Mouse (Mus musculus) ovary, postnatal 36 days (tissue): ENCODE data around the gene Foxi3.

Experiments used
- DNase-seq: peaks from one replicate; pipeline ENCODE4 v3.0.0; 2022; ENCODE audit warnings: low spot score, mixed read lengths

Gene Foxi3

DNA sequence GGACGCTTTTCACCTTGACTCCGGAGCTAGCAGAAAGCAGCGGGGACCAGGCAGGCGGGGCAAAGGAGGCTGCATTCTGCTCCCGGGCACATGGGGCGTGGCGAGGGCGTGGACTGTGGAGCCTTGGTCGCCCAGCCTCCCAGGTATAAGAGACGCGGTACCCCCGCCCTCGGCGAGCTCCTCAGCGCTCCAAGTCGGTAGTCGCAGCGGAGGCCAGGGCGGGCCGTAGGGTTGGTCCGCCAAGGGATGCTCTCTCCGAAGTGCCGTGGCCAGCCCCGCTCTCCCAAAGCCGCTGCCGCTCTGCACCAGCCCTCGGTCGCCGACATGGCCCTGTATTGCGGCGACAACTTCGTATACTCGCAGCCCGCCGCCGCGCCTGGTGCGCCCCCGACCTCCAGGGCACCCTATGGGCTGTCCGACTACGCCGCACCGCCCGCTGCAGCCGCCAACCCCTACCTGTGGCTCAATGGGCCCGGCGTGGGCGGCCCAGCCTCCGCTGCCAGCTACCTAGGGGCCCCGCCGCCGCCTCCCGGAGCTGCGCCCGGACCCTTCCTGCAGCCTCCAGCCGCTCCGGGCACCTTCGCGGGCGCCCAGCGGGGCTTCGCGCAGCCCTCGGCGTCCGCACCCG lies at the start of gene Foxi3:
TSS of gene Foxi3 (plus strand) at position 247 of the 628 bp plus-strand sequence.
- peak; percentile 18 for DNase-seq

- DNase-seq, result no peak
Measured at GRCm38 (mm10) chr6:70909572-70909971, 46.8 kb upstream of the Foxi3 start.

GRCm38 (mm10) chr6:70910285-70910684 lies 46.0 kb upstream of the Foxi3 start:
- DNase-seq, result no peak

GRCm38 (mm10) chr6:70911668-70912395 lies 44.5 kb upstream of the Foxi3 start:
- no peak for DNase-seq

GRCm38 (mm10) chr6:70912396-70912765 lies 44.0 kb upstream of the Foxi3 start:
- DNase-seq, result no peak

GRCm38 (mm10) chr6:70918827-70919226 lies 37.5 kb upstream of the Foxi3 start, which contains the start of gene Tex37:
Gene Tex37 (minus strand): TSS chr6:70918927.
- no peak for DNase-seq

GRCm38 (mm10) chr6:70921274-70922074 lies 34.9 kb upstream of the Foxi3 start:
- DNase-seq, result peak; percentile 39

DNA sequence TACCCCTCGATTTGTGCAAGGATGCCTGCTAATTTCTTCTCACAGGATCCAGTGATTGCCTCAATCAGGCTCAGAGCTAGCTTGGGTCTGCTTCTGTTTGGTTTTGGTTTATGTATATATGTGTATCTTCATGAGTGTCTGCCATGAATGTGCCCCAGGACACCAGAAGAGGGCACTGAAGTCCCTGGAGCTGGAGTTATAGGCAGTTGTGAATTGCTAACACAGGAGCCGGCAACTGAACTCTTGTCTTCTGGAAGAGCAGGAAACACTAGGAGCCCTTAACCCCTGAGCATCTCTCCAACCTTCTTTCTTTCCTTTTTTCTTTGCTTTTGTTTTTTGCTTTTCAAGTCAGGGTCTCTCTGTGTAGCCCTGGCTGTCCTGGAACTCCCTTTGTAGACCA lies 24.5 kb upstream of the Foxi3 start:
- DNase-seq, result no peak

DNA sequence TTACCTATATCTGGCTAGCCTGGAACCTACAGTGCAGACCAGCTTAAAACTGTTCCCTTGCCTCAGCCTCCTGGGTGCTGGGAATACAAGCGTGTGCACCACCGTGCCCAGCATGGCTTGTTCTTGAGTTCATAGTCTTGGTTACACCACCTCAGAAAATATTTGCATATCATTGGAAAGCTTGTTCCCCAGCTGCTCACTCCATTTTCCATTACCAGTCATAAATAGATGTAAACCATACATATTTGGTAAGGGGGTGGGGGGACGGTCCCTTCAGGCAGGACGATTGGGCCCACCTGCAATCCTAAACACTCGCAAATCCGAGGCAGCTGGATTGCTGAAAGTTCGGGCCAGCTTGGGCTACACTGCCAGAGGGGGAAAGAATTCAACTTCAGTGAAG lies 3.1 kb upstream of the Foxi3 start:
- DNase-seq, result no peak

GRCm38 (mm10) chr6:70954040-70954439 lies 2.3 kb upstream of the Foxi3 start:
- DNase-seq, result no peak

GRCm38 (mm10) chr6:70955291-70955800 lies 985 bp upstream of the Foxi3 start:
- no peak for DNase-seq

- DNase-seq, result no peak
Measured at GRCm38 (mm10) chr6:70955841-70956240, 490 bp upstream of the Foxi3 start.

DNA sequence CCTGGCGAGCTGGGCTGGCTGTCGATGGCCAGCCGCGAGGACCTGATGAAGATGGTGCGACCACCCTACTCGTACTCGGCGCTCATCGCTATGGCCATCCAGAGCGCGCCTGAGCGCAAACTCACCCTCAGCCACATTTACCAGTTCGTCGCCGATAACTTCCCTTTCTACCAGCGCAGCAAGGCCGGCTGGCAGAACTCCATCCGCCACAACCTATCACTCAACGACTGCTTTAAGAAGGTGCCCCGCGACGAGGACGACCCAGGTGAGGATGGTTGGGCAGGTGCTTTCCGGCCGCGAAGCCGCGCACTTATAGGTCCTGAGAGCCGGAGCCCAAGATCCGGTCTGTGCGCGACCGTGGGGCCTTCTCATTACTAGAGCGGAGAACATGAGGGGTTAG lies 605 bp downstream of the Foxi3 start:
- DNase-seq, result no peak

- no peak for DNase-seq
Measured at GRCm38 (mm10) chr6:70957341-70957940, 1.1 kb downstream of the Foxi3 start.

DNA sequence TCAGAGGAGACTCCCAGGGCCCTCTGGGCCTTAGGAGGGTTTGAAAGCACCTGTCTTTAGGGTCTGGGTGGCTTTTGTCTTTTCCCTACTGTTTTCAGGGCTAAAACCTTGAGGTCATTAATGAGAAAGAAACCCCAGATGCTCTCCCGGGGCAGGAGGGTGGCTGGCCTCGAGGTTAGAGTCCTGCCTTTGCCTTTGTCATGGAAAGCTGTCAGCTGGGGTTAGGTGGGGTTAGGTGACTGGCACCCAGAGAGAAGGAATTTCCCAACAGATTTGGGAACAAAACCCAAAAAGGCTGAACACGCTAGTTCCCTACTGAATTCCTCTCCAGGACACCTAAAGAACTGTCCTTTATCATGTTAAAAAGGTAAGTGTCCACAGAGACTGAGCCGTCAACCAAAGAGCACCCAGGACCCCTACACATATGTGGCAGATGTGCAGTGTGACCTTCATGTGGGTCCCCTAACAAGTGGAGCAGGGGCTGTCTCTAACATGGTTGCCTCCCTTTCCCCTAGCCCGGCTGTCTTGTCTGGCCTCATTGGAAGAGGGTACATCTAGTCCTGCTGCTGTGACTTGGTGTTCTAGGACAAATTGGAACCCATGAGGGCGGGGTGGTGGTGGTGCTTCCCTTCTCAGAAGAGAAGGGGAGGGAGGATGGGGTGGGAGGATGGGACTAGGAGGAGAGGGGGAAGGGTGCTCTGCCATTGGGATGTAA lies 7.9 kb downstream of the Foxi3 start:
- DNase-seq, result no peak

DNA sequence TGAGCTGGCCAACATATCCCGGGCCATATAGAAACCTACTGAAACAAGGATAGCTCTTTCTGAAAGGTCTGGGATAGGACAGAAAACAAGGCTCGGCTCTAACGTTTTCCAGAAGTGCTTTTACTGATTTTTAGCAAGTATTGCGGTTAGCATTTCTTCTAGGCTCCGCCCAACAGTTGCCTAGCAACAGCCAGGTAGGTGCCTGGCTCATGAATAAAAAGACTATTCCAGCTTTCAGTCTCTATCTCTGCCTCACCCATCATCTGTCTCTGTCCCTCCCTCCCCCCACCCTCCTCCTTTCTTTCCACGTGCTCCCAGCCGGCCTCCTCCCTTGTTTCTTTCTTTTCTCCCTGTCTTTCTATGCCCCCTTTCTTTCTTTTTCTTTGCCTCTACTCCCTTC lies 9.4 kb downstream of the Foxi3 start:
- no peak for DNase-seq

DNA sequence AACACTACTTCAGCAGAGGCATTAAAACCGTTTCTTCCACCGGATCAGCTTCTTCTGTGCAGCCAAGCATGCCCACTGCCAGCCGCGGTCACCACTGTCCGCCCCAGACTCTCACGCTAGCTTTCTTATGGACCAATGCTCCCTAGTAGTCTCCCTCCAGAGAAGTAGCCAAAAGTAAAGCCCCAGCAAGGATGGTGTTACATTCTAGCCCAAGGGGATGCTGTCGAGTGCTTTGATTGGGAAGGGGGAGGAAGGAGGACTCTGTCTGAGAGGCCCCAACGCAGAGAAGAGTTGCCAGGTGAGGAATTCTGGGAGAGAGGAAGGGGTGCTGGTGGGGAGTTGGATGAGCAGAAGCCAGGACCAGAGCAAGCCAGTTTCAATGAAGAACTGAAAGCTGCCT lies 11.1 kb downstream of the Foxi3 start:
- DNase-seq, result no peak

- DNase-seq, result no peak
Measured at GRCm38 (mm10) chr6:70968291-70968690, 12.0 kb downstream of the Foxi3 start.

DNA sequence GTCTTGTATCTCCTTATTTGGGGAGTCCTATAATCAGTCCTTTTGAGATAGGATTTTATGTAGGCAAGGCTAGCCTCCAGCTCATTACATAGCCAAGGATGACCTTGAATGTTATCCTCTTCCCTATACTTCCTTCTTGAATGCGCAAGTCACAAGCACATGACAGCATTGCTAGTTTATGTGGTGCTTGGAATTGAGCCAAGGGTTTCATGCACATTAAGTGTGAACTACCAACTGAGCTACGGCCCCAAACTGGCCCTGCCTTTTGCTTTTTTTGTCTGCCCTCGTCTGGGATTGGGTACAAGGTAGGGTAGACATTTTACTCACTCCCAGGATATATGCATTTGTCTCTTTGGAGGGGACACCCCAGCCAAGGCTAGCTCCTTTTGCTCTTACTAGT lies 16.7 kb downstream of the Foxi3 start:
- no peak for DNase-seq

GRCm38 (mm10) chr6:70981036-70981435 lies 24.7 kb downstream of the Foxi3 start:
- DNase-seq, result no peak

DNA sequence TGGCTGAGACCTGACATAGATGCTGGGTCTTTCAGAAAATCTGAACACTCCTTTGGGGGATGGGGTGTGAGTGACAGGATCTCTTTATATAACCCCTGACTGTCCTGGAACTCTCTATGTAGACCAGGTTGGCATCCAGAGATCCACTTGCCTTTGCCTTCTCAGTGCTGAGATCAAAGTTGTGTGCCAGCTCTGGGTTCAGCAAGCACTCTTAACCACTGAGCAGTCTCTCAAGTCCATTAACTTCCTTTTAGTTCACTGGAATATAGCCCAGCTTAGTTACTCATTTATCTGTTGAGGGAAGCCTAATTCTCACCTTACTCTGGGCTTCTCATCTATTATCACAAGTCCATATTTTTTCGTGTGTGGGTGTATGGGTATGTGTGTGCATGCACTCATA lies 26.1 kb downstream of the Foxi3 start:
- no peak for DNase-seq

- DNase-seq, result no peak
Measured at GRCm38 (mm10) chr6:70986683-70987082, 30.4 kb downstream of the Foxi3 start.
